Mouse (Mus musculus): ENCODE results near the gene Foxred2. TPM values are rescaled to one million over a fixed set of nuclear protein-coding genes. Genes with fewer than 3 reads are reported as not detected.

Foxred2 gene
- polyA plus RNA-seq, 1 experiment from 2014 or later = 3.7 TPM

DNA sequence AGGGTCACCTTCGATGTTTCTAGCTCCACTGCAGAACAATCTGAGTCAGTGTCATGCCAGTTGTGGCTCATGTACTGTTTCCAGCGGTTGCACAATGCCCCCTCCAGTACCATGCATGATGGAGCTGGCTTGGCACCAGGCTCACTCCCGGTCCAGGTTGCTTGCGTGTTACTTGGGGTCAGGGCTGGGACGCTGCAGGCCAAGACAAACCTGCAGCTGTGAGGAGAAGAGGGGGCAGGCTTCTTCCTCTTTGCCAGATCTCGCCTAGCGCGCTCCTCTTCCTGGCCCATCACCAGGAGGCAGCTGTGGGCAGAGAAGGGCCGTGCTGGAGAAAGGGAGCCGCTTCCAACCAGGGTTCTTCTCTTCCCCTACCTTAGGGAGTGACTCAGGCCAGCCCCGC, 22.2 kb downstream of the Foxred2 start:
- 70% methylated on average over 11 of the region's 11 CpGs for WGBS
- Histone ChIP-seq H3K4me1 (replicated peaks; ENCODE audit: control insufficient read depth, insufficient read depth, low read length) (peaks cover 6% of the 10 kb centered on the region), H3K36me3 (ENCODE audit: control insufficient read depth, insufficient read depth, low read length) (no peaks in the 10 kb centered on the region), H3K27ac (ENCODE audit: low read length) (no peak overlapping the region), H3K27me3 (ENCODE audit: control insufficient read depth, insufficient read depth, low read depth, low read length) (no peaks in the 10 kb centered on the region), H3K9ac (ENCODE audit: low read length) (no peak overlapping the region), H3K4me2 (ENCODE audit: low read depth, low read length) (0 out of 2 replicates have a peak overlapping the region, but pooled peaks have one; percentile 12), H3K4me3 (ENCODE audit: low read length) (no peak overlapping the region), H3K9me3 (ENCODE audit: control insufficient read depth, low read length) (no peaks in the 10 kb centered on the region)
- ATAC-seq (ENCODE audit: low read depth) = no peak

DNA sequence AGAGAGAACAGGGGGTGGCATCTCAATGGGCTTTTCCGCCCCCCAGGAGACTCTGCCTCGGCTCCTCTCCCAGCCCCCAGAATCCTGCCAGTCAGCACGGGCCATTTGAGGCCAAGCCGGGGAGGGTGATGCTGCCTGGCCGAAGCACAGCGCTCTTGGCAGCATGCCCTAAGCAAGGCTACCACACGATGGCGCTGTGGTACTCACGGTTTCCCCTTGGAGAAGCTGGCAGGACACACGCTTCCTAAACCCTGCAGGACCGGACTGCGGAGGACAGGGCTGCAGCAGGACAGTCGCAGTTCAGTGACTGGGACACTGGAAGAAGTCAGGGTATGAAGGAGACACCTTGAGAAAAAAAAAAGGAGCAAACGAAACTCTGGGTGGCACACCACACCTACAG, 22.8 kb downstream of the Foxred2 start:
- H3K36me3 ChIP-seq (ENCODE audit: control insufficient read depth, insufficient read depth, low read length) = no peaks in the 10 kb centered on the region
- WGBS = under 1% methylated on average over 14 of the region's 14 CpGs
- H3K4me1 ChIP-seq (replicated peaks; ENCODE audit: control insufficient read depth, insufficient read depth, low read length) = peaks cover 6% of the 10 kb centered on the region
- no peaks in the 10 kb centered on the region for H3K9me3 ChIP-seq (ENCODE audit: control insufficient read depth, low read length)
- H3K4me2 ChIP-seq (ENCODE audit: low read depth, low read length) = 0 out of 2 replicates have a peak overlapping the region, but pooled peaks have one; percentile 12
- H3K9ac ChIP-seq (ENCODE audit: low read length) = no peak overlapping the region
- no peak overlapping the region for H3K27ac ChIP-seq (ENCODE audit: low read length)
- H3K27me3 ChIP-seq (ENCODE audit: control insufficient read depth, insufficient read depth, low read depth, low read length) = no peaks in the 10 kb centered on the region
- no peak overlapping the region for H3K4me3 ChIP-seq (ENCODE audit: low read length)
- ATAC-seq (ENCODE audit: low read depth) = peak; percentile 41; the same call in 1 of the 2 replicates

DNA sequence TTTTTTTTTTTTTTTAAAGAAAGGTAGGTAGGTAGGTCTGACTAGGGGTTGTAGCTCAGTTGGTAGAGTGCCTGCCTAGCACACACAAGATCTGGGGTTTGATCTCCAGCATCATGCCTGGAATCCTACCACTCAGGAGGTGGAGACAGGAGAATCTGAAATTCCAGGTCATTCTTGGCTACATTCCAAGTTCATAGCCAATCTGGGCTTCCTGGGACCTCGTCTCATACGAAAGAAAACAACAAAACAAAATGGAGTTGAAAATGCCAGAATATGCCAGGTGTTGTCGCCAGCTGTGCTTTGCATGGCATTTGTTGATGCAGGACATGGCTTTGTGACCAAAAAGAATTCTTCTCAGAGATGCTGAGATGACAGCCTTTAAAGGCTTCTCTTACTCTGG, 23.3 kb downstream of the Foxred2 start:
- 51% methylated on average over 3 of the region's 3 CpGs for WGBS
- no peak overlapping the region for H3K4me2 ChIP-seq (ENCODE audit: low read depth, low read length)
- H3K27ac ChIP-seq (ENCODE audit: low read length) = no peak overlapping the region
- H3K27me3 ChIP-seq (ENCODE audit: control insufficient read depth, insufficient read depth, low read depth, low read length) = no peaks in the 10 kb centered on the region
- no peak overlapping the region for H3K9ac ChIP-seq (ENCODE audit: low read length)
- H3K4me3 ChIP-seq (ENCODE audit: low read length) = no peak overlapping the region
- H3K36me3 ChIP-seq (ENCODE audit: control insufficient read depth, insufficient read depth, low read length) = no peaks in the 10 kb centered on the region
- peaks cover 7% of the 10 kb centered on the region for H3K4me1 ChIP-seq (replicated peaks; ENCODE audit: control insufficient read depth, insufficient read depth, low read length)
- no peak for ATAC-seq (ENCODE audit: low read depth)
- no peaks in the 10 kb centered on the region for H3K9me3 ChIP-seq (ENCODE audit: control insufficient read depth, low read length)

DNA sequence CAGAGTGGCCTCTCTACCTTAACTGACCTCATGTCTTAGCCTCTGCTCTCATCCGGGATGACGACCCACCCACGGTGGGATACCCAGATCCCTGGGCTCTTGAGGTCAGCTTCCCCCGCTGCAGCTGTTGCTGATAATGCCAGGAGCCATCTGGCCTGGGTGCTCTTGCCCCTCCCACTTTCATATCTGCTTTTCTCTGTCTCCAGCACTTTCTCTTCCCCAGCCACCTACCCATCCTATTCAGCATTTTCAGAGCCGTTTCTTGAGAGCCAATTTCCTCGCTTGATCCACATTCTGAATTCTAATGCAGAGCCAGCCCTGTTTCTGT, 24.9 kb downstream of the Foxred2 start:
- Histone ChIP-seq H3K27me3 (ENCODE audit: control insufficient read depth, insufficient read depth, low read depth, low read length) (no peaks in the 10 kb centered on the region), H3K27ac (ENCODE audit: low read length) (no peak overlapping the region), H3K36me3 (ENCODE audit: control insufficient read depth, insufficient read depth, low read length) (no peaks in the 10 kb centered on the region; the same call in 1 of the 2 replicates), H3K4me1 (replicated peaks; ENCODE audit: control insufficient read depth, insufficient read depth, low read length) (peaks cover 15% of the 10 kb centered on the region), H3K9ac (ENCODE audit: low read length) (no peak overlapping the region), H3K9me3 (ENCODE audit: control insufficient read depth, low read length) (no peaks in the 10 kb centered on the region), H3K4me3 (ENCODE audit: low read length) (no peak overlapping the region), H3K4me2 (ENCODE audit: low read depth, low read length) (no peak overlapping the region)
- WGBS = 59% methylated on average over 6 of the region's 6 CpGs
- ATAC-seq (ENCODE audit: low read depth) = no peak

DNA sequence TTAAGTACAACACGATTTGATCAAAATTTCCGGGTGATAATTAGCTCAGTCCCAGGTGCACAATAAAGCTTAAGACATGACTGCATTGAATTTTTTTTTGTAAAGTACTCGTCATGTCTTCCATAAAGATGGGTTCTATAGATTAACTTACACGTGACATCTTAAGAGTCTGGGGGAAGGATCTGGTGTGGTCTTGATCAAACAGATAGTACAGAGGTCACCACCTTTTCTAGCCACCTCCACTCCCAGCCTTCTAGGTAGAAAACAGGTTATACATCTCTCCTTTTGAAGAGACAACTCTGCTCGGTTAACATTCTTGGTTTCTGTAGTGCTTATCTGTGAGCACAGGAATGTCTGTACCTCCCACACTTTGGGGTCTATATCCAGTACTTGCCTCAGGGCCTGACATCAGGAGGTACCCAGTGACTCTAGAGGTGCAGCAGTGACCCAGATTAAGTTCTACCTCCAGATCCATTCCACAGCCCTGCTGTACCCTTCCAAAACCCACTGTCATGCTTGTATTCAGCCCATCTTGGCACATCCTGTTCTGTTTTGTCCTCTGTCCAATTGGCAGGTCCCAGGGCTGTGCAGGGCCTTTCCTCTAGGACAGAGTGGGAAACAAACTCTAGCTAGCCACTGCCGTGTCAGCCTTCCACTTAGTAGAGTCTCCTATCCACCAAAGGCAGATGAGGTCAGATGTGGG, 25.4 kb downstream of the Foxred2 start:
- Histone ChIP-seq H3K36me3 (ENCODE audit: control insufficient read depth, insufficient read depth, low read length) (peaks cover 3% of the 10 kb centered on the region; the same call in 1 of the 2 replicates), H3K4me1 (replicated peaks; ENCODE audit: control insufficient read depth, insufficient read depth, low read length) (peaks cover 15% of the 10 kb centered on the region), H3K4me3 (ENCODE audit: low read length) (no peak overlapping the region), H3K27ac (ENCODE audit: low read length) (no peak overlapping the region), H3K9me3 (ENCODE audit: control insufficient read depth, low read length) (no peaks in the 10 kb centered on the region), H3K27me3 (ENCODE audit: control insufficient read depth, insufficient read depth, low read depth, low read length) (no peaks in the 10 kb centered on the region), H3K4me2 (ENCODE audit: low read depth, low read length) (no peak overlapping the region), H3K9ac (ENCODE audit: low read length) (no peak overlapping the region)
- WGBS = 60% methylated on average over 6 of the region's 6 CpGs
- no peak for ATAC-seq (ENCODE audit: low read depth)

DNA sequence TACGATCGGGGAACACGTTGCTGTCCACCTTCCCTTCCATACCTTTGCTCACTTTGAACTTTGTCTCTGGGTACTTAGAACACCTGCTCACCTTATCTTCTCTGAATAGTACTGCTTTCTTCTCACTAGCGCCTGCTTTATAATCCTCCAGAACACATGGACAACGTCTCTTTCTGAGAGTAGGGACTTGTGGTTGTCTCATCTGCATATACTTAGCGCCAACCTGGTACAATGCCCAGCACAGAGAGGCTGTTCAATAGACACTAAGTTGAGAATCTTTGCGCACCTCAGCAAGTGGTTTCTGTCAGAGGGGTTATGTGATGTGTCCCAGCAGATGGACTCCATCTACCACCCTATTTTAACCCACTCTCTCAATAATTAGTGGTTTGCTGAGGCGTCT, 26.7 kb downstream of the Foxred2 start:
- H3K4me2 ChIP-seq (ENCODE audit: low read depth, low read length) = peak overlapping the region; percentile 85
- H3K4me1 ChIP-seq (replicated peaks; ENCODE audit: control insufficient read depth, insufficient read depth, low read length) = peaks cover 15% of the 10 kb centered on the region
- H3K27ac ChIP-seq (ENCODE audit: low read length) = no peak overlapping the region
- H3K27me3 ChIP-seq (ENCODE audit: control insufficient read depth, insufficient read depth, low read depth, low read length) = no peaks in the 10 kb centered on the region
- H3K4me3 ChIP-seq (ENCODE audit: low read length) = peak overlapping the region; percentile 82
- WGBS = 45% methylated on average over 8 of the region's 8 CpGs
- H3K9ac ChIP-seq (ENCODE audit: low read length) = peak overlapping the region; percentile 71
- ATAC-seq (ENCODE audit: low read depth) = no peak
- peaks cover 6% of the 10 kb centered on the region for H3K36me3 ChIP-seq (ENCODE audit: control insufficient read depth, insufficient read depth, low read length)
- no peaks in the 10 kb centered on the region for H3K9me3 ChIP-seq (ENCODE audit: control insufficient read depth, low read length)

DNA sequence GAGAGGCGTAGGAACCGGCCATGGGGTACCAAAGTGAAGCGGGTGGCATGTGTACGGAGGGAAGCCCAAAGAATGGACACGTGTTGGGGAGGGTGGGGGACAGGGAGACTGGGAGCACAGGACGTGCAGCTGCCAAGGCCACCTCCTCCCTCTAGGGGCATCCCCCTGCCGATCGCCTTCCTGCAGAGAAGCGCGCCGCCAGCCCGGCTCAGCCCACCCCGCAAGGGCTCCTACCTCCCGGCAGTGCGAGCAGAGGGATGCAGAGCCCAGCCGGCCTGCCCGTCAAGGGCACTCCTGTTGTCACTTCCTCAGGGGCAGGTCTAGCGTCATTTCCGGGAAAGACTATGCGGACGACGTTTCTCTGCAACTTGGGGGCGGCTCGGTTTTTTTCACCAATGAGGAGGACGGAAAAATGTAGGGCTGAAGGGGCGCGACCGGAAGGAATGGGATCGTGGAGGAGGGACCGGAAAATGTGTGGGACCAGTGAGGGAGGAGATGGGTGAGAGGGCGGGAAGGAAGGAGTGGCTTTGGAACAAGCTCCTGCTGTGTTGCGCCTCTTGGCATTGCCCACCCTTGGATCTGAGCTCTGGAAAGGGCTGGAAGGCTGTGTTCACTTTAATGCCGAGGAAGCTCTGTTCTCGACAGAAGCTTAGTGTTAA, 27.7 kb downstream of the Foxred2 start, which contains the start of gene Txn2:
TSS of gene Txn2 (minus strand) at position 334 of the 659 bp plus-strand sequence.
- Histone ChIP-seq H3K4me3 (ENCODE audit: low read length) (peak within 1 kb of the TSS; percentile 82), H3K27me3 (ENCODE audit: control insufficient read depth, insufficient read depth, low read depth, low read length) (no peaks in the 10 kb centered on the region), H3K9ac (ENCODE audit: low read length) (peak within 1 kb of the TSS; percentile 86), H3K9me3 (ENCODE audit: control insufficient read depth, low read length) (no peaks in the 10 kb centered on the region), H3K4me2 (ENCODE audit: low read depth, low read length) (peak within 1 kb of the TSS; percentile 85), H3K36me3 (ENCODE audit: control insufficient read depth, insufficient read depth, low read length) (peaks cover 14% of the 10 kb centered on the region), H3K4me1 (replicated peaks; ENCODE audit: control insufficient read depth, insufficient read depth, low read length) (peaks cover 15% of the 10 kb centered on the region), H3K27ac (ENCODE audit: low read length) (peak within 1 kb of the TSS; percentile 93)
- ATAC-seq (ENCODE audit: low read depth) = peak; percentile 97
- under 1% methylated on average over 34 of the region's 34 CpGs for WGBS

DNA sequence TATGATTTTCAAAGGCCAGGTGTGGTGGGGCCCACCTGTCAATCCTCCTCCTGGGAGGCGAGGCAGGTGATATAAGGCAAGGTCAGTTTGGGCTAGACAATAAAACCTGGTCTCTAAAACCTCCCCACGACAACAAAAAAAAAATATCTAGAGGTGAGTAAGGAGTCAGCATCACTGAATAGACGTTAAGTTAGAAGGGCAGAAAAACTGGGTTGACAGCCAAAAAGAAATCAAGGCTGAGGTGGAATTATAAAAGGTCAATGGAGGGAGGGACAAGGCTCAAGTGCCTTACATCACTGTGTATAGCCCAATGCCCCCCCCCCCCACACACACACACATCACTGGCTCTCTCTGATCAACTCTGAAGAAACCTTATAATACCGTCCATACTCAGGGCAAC, 28.4 kb downstream of the Foxred2 start:
- H3K4me1 ChIP-seq (replicated peaks; ENCODE audit: control insufficient read depth, insufficient read depth, low read length) = peaks cover 15% of the 10 kb centered on the region
- H3K9me3 ChIP-seq (ENCODE audit: control insufficient read depth, low read length) = no peaks in the 10 kb centered on the region
- WGBS = 18% methylated on average over 4 of the region's 4 CpGs
- peaks cover 21% of the 10 kb centered on the region for H3K36me3 ChIP-seq (ENCODE audit: control insufficient read depth, insufficient read depth, low read length)
- peak overlapping the region; percentile 82 for H3K4me3 ChIP-seq (ENCODE audit: low read length)
- peak overlapping the region; percentile 93; the same call in 1 of the 2 replicates for H3K27ac ChIP-seq (ENCODE audit: low read length)
- ATAC-seq (ENCODE audit: low read depth) = no peak
- peak overlapping the region; percentile 81 for H3K4me2 ChIP-seq (ENCODE audit: low read depth, low read length)
- H3K9ac ChIP-seq (ENCODE audit: low read length) = peak overlapping the region; percentile 86
- no peaks in the 10 kb centered on the region for H3K27me3 ChIP-seq (ENCODE audit: control insufficient read depth, insufficient read depth, low read depth, low read length)

DNA sequence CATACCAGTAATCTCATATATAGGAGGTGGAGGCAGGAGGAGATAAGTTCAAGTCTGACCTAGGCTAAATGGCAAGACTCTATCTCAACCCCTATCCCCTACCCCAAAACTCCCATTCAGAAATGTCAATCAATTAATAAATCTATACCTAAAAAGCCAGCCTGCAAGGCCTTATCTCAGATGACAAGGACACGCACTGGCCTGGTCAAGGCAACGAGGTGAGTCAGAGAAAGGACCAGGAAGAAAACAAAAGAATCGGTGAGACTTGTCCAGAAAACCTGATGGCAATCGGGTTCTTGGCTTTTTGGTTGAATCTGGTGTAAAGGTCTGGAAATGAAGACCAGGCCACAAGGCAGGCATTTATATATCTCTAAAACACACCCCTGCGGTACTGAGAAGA, 29.6 kb downstream of the Foxred2 start:
- WGBS = 95% methylated on average over 5 of the region's 5 CpGs
- no peaks in the 10 kb centered on the region for H3K9me3 ChIP-seq (ENCODE audit: control insufficient read depth, low read length)
- no peak overlapping the region for H3K27ac ChIP-seq (ENCODE audit: low read length)
- H3K27me3 ChIP-seq (ENCODE audit: control insufficient read depth, insufficient read depth, low read depth, low read length) = no peaks in the 10 kb centered on the region
- peaks cover 26% of the 10 kb centered on the region for H3K36me3 ChIP-seq (ENCODE audit: control insufficient read depth, insufficient read depth, low read length)
- no peak overlapping the region for H3K4me2 ChIP-seq (ENCODE audit: low read depth, low read length)
- no peak for ATAC-seq (ENCODE audit: low read depth)
- H3K9ac ChIP-seq (ENCODE audit: low read length) = no peak overlapping the region
- H3K4me1 ChIP-seq (replicated peaks; ENCODE audit: control insufficient read depth, insufficient read depth, low read length) = peaks cover 15% of the 10 kb centered on the region
- no peak overlapping the region for H3K4me3 ChIP-seq (ENCODE audit: low read length)

All from lung, embryonic 16.5 days (tissue).